Mouse (Mus musculus): ENCODE data around the gene Vmn1r37. TPM values are rescaled to one million over a fixed set of nuclear protein-coding genes. Genes with fewer than 3 reads are reported as not detected.
"Not testable (repeated sequence)": the region's sequence is repeated elsewhere in the genome, so short reads cannot be mapped to it uniquely, and the experiment has no call there.

Vmn1r37 gene
- not detected in 2 replicates for polyA plus RNA-seq (2016; fragmentation: Nextera tagmentation; extraction: Ambion mirVana)

DNA sequence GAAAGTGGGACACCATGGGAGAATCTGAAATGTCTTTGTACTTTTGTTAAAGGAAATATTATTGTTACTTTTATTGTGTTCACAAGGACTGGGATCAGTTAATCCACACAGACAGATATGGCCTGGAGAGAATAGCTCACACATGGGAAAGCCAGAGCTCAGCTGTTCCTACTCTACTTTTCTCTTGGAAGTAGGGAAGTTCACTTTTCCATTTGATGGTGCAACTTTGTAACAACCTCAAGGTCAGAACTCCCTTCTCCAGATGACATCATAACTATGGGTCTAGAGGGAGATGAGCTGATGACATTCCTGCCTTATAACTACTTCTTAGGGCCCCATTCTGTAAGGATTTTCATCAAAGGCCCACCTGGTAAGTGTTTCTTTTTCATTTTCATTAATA, at the start of gene Vmn1r37:
TSS of gene Vmn1r37 (plus strand) at position 301 of the 400 bp plus-strand sequence.
- not testable (repeated sequence) for H3K36me3 ChIP-seq; H3K4me1 ChIP-seq; ATAC-seq; H3K27me3 ChIP-seq (replicated peaks); H3K4me2 ChIP-seq; H3K27ac ChIP-seq; H3K4me3 ChIP-seq; H3K9ac ChIP-seq; H3K9me3 ChIP-seq (replicated peaks)

- 63% methylated on average over 3 of the region's 3 CpGs for WGBS (ENCODE audit: insufficient replicate concordance)
These were observed 43.4 kb upstream of the Vmn1r37 start, which contains the start of gene Vmn1r35 for GRCm38 (mm10) chr6:66685806-66686205. Gene Vmn1r35, minus strand, starts transcription at chr6:66685906.

DNA sequence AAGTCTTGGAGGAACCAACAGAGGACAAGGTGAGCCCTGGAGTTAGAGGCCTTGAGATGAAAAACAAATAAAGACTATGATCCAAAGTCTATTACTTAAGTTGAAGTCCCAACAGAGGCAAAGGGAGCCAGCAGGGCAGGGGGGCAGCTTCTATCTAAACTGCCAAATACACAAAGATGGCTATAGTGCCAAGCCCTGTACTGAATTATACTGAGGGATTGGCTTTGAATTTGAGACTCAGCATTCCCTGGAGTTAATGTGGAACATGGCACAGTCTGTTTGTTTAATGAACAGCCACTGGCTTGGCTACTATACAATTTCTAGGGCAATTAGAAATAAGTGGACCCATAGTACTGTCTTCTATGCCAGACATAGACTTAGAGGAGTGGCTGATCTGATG, 20.3 kb upstream of the Vmn1r37 start:
- Histone ChIP-seq H3K9ac (no peak overlapping the region), H3K27ac (no peak overlapping the region), H3K9me3 (replicated peaks) (no peaks in the 10 kb centered on the region), H3K36me3 (no peaks in the 10 kb centered on the region), H3K4me1 (no peaks in the 10 kb centered on the region), H3K27me3 (replicated peaks) (no peaks in the 10 kb centered on the region), H3K4me3 (no peak overlapping the region), H3K4me2 (no peak overlapping the region)
- ATAC-seq = no peak

More at GRCm38 (mm10) chr6:66685806-66686205, 43.4 kb upstream of the Vmn1r37 start, which contains the start of gene Vmn1r35:
- Histone ChIP-seq H3K27ac (no peak within 1 kb of the TSS), H3K9me3 (replicated peaks) (no peaks in the 10 kb centered on the region), H3K4me3 (no peak within 1 kb of the TSS), H3K36me3 (no peaks in the 10 kb centered on the region), H3K4me2 (no peak within 1 kb of the TSS), H3K27me3 (replicated peaks) (no peaks in the 10 kb centered on the region), H3K9ac (no peak within 1 kb of the TSS), H3K4me1 (no peaks in the 10 kb centered on the region)
- no peak for ATAC-seq

- H3K27me3 ChIP-seq (replicated peaks) = no peaks in the 10 kb centered on the region
These were observed 15.3 kb upstream of the Vmn1r37 start for GRCm38 (mm10) chr6:66713854-66714253.

GRCm38 (mm10) chr6:66719068-66719467, 10.1 kb upstream of the Vmn1r37 start, which contains the start of gene Vmn1r36:
Gene Vmn1r36, minus strand, starts transcription at chr6:66719168.
- H3K4me1 ChIP-seq; H3K9me3 ChIP-seq (replicated peaks); H3K27ac ChIP-seq; H3K4me3 ChIP-seq; H3K9ac ChIP-seq; ATAC-seq; H3K27me3 ChIP-seq (replicated peaks); H3K36me3 ChIP-seq; H3K4me2 ChIP-seq: not testable (repeated sequence)
- 48% methylated on average over 2 of the region's 2 CpGs for WGBS (ENCODE audit: insufficient replicate concordance)

More at GRCm38 (mm10) chr6:66713854-66714253, 15.3 kb upstream of the Vmn1r37 start:
- no peak overlapping the region for H3K27ac ChIP-seq
- no peaks in the 10 kb centered on the region for H3K4me1 ChIP-seq
- ATAC-seq = peak; percentile 40; the same call in 1 of the 2 replicates
- H3K9ac ChIP-seq = no peak overlapping the region
- H3K9me3 ChIP-seq (replicated peaks) = no peaks in the 10 kb centered on the region
- no peak overlapping the region for H3K4me2 ChIP-seq
- H3K4me3 ChIP-seq = no peak overlapping the region
- 38% methylated on average over 3 of the region's 3 CpGs for WGBS (ENCODE audit: insufficient replicate concordance)
- no peaks in the 10 kb centered on the region for H3K36me3 ChIP-seq

- not testable (repeated sequence) for H3K27me3 ChIP-seq (replicated peaks); H3K4me2 ChIP-seq; H3K27ac ChIP-seq; H3K4me3 ChIP-seq; H3K36me3 ChIP-seq; H3K9ac ChIP-seq; H3K4me1 ChIP-seq; ATAC-seq; H3K9me3 ChIP-seq (replicated peaks)
These were observed 53.3 kb downstream of the Vmn1r37 start, which contains the start of gene Vmn1r38 for GRCm38 (mm10) chr6:66782527-66782926. Gene Vmn1r38, minus strand, starts transcription at chr6:66782627.

Other genes starting within 250 kb of the Vmn1r37 start
- 94.1 and 94.4 TPM in 2 replicates for gene Mad2l1, start 194.0 kb upstream of the Vmn1r37 start, polyA plus RNA-seq (2016; fragmentation: Nextera tagmentation; extraction: Ambion mirVana)
- gene Vmn1r32, start 169.3 kb upstream of the Vmn1r37 start, polyA plus RNA-seq (2016; fragmentation: Nextera tagmentation; extraction: Ambion mirVana) = 0.07 and 0.08 TPM in 2 replicates
- not detected in 2 replicates for gene Vmn1r33, start 111.1 kb upstream of the Vmn1r37 start, polyA plus RNA-seq (2016; fragmentation: Nextera tagmentation; extraction: Ambion mirVana)
- not detected in 2 replicates for gene Vmn1r34, start 85.5 kb upstream of the Vmn1r37 start, polyA plus RNA-seq (2016; fragmentation: Nextera tagmentation; extraction: Ambion mirVana)
- gene Vmn1r35, start 43.5 kb upstream of the Vmn1r37 start, polyA plus RNA-seq (2016; fragmentation: Nextera tagmentation; extraction: Ambion mirVana) = not detected in 2 replicates
- not detected in 2 replicates for gene Vmn1r36, start 10.2 kb upstream of the Vmn1r37 start, polyA plus RNA-seq (2016; fragmentation: Nextera tagmentation; extraction: Ambion mirVana)
- not detected in 2 replicates for gene Vmn1r38, start 53.2 kb downstream of the Vmn1r37 start, polyA plus RNA-seq (2016; fragmentation: Nextera tagmentation; extraction: Ambion mirVana)
- gene Vmn1r39, start 81.2 kb downstream of the Vmn1r37 start, polyA plus RNA-seq (2016; fragmentation: Nextera tagmentation; extraction: Ambion mirVana) = not detected in 2 replicates
- gene Gng12, start 167.0 kb downstream of the Vmn1r37 start, polyA plus RNA-seq (2016; fragmentation: Nextera tagmentation; extraction: Ambion mirVana) = 30.9 and 35.0 TPM in 2 replicates

All from liver, embryonic 12.5 days (tissue).